Mouse (Mus musculus): ENCODE data around the gene Duox1. TPM values are rescaled to one million over a fixed set of nuclear protein-coding genes. Genes with fewer than 3 reads are reported as not detected.

Duox1 gene
- polyA plus RNA-seq (2014; fragmentation: Illumina TruSeq; extraction: RNeasy Lipid Tissue Mini Kit (QIAGEN cat#74804); ENCODE audit: low replicate concordance), result not detected

DNA sequence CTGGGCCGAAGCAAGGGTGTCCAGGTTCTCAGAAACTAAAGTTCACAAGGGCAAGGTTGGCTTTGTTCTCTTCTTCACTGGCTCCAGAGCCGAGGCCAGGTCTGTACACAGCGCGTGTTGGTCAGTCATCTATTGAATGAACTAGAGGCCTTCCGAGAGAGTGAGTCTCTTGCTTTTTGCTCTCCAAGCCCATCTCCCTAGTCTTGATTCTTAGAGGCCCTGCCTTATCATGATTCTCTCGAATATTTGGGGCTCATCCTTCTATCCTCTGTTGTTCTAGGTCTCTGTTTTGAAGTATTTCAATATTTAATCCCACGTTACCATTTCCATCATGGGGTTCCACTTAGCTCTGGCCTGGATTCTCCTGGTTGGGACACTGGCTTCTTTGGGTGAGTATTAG, at the start of gene Duox1:
Duox1 (plus strand) TSS at position 301 of the 400 bp plus-strand sequence.

DNA sequence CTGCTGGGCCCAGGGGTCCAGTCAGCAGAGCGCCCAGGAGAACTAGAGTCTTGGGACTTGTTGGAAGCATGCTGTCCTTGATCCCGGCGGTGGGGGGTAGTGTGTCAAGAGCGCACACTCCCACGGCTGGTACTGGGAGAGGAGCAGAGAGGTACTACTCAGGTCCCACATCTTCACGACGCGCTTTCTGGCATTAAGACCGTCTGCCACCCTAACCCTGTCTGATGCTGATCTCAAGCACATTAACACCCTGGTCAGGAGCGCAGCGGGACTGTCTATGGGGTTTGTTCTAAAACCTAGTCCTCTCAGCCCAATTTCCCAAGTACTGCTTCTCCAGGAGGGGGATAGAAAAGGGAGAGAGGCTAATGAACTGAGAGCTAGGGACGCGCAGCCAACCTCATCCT, 17.4 kb upstream of the Duox1 start, which contains the start of gene Duox2:
Duox2 (minus strand) TSS at position 354 of the 404 bp plus-strand sequence.

GRCm38 (mm10) chr2:122298596-122299490, 16.6 kb upstream of the Duox1 start, which contains the start of gene Duoxa2:
TSS of gene Duoxa2 (plus strand) at chr2:122298900.

GRCm38 (mm10) chr2:122313536-122313935, 1.9 kb upstream of the Duox1 start, which contains the start of gene Duoxa1:
TSS of gene Duoxa1 (minus strand) at chr2:122313730.

GRCm38 (mm10) chr2:122368995-122369739, 53.7 kb downstream of the Duox1 start, which contains the start of gene Shf:
TSS of gene Shf (minus strand) at chr2:122369162.

Other genes starting within 250 kb of the Duox1 start
- 5.3 TPM for gene Spg11, start 197.3 kb upstream of the Duox1 start, polyA plus RNA-seq (2014; fragmentation: Illumina TruSeq; extraction: RNeasy Lipid Tissue Mini Kit (QIAGEN cat#74804); ENCODE audit: low replicate concordance)
- 14,089 TPM for gene B2m, start 168.0 kb upstream of the Duox1 start, polyA plus RNA-seq (2014; fragmentation: Illumina TruSeq; extraction: RNeasy Lipid Tissue Mini Kit (QIAGEN cat#74804); ENCODE audit: low replicate concordance)
- 0.22 TPM for gene Trim69, start 155.0 kb upstream of the Duox1 start, polyA plus RNA-seq (2014; fragmentation: Illumina TruSeq; extraction: RNeasy Lipid Tissue Mini Kit (QIAGEN cat#74804); ENCODE audit: low replicate concordance)
- not detected for gene Patl2, start 129.5 kb upstream of the Duox1 start, polyA plus RNA-seq (2014; fragmentation: Illumina TruSeq; extraction: RNeasy Lipid Tissue Mini Kit (QIAGEN cat#74804); ENCODE audit: low replicate concordance)
- not detected for gene Terb2, start 129.4 kb upstream of the Duox1 start, polyA plus RNA-seq (2014; fragmentation: Illumina TruSeq; extraction: RNeasy Lipid Tissue Mini Kit (QIAGEN cat#74804); ENCODE audit: low replicate concordance)
- 211 TPM for gene Sord, start 80.9 kb upstream of the Duox1 start, polyA plus RNA-seq (2014; fragmentation: Illumina TruSeq; extraction: RNeasy Lipid Tissue Mini Kit (QIAGEN cat#74804); ENCODE audit: low replicate concordance)
- gene Duox2, start 17.2 kb upstream of the Duox1 start, polyA plus RNA-seq (2014; fragmentation: Illumina TruSeq; extraction: RNeasy Lipid Tissue Mini Kit (QIAGEN cat#74804); ENCODE audit: low replicate concordance), result 0.26 TPM
- gene Duoxa2, start 16.8 kb upstream of the Duox1 start, polyA plus RNA-seq (2014; fragmentation: Illumina TruSeq; extraction: RNeasy Lipid Tissue Mini Kit (QIAGEN cat#74804); ENCODE audit: low replicate concordance), result not detected
- gene Duoxa1, start 1.9 kb upstream of the Duox1 start, polyA plus RNA-seq (2014; fragmentation: Illumina TruSeq; extraction: RNeasy Lipid Tissue Mini Kit (QIAGEN cat#74804); ENCODE audit: low replicate concordance), result not detected
- gene Shf, start 53.5 kb downstream of the Duox1 start, polyA plus RNA-seq (2014; fragmentation: Illumina TruSeq; extraction: RNeasy Lipid Tissue Mini Kit (QIAGEN cat#74804); ENCODE audit: low replicate concordance), result not detected
- 154 TPM for gene Slc28a2, start 110.8 kb downstream of the Duox1 start, polyA plus RNA-seq (2014; fragmentation: Illumina TruSeq; extraction: RNeasy Lipid Tissue Mini Kit (QIAGEN cat#74804); ENCODE audit: low replicate concordance)
- 0.15 TPM for gene Gm14085, start 169.3 kb downstream of the Duox1 start, polyA plus RNA-seq (2014; fragmentation: Illumina TruSeq; extraction: RNeasy Lipid Tissue Mini Kit (QIAGEN cat#74804); ENCODE audit: low replicate concordance)

Data from small intestine, adult 10 weeks (tissue).